Mouse (Mus musculus) erythroblast, embryonic 14.5 days (primary cell): ENCODE results near the gene Fgfr2. TPM values are rescaled to one million over a fixed set of nuclear protein-coding genes. Genes with fewer than 3 reads are reported as not detected.

Source experiments
- H3K27me3 ChIP-seq: 2 replicates; pipeline ENCODE4 v1.6.1; 2012; ENCODE audit warnings: inconsistent platforms; ENCODE audit not compliant: control insufficient read depth
- H3K36me3 ChIP-seq: 2 replicates; pipeline ENCODE4 v1.6.1; 2012; ENCODE audit warnings: mild to moderate bottlenecking, inconsistent platforms; ENCODE audit not compliant: control insufficient read depth
- H3K4me1 ChIP-seq: 2 replicates; pipeline ENCODE4 v1.6.1; 2012; ENCODE audit warnings: inconsistent platforms; ENCODE audit not compliant: control insufficient read depth
- H3K4me3 ChIP-seq: replicated peaks from 2 replicates; pipeline ENCODE3; 2012; ENCODE audit warnings: moderate library complexity, mild to moderate bottlenecking, inconsistent platforms
- H3K9me3 ChIP-seq: 2 replicates; pipeline ENCODE4 v1.6.1; 2012; ENCODE audit warnings: low read length, inconsistent platforms, mixed read lengths; ENCODE audit not compliant: control insufficient read depth
- GATA1 ChIP-seq: IDR thresholded peaks from 2 replicates; pipeline ENCODE4 v1.6.1; 2012; ENCODE audit warnings: low read length, inconsistent platforms, mixed read lengths
- TAL1 ChIP-seq: IDR thresholded peaks from 3 replicates; pipeline ENCODE4 v1.6.1; 2012; ENCODE audit warnings: low read length, inconsistent platforms, mixed read lengths
- polyA plus RNA-seq: library from polyadenylated mRNA; stranded (reverse); fragments of >175 nt; gene quantifications from 2 replicates; pipeline ENCODE4 v1.2.3, GENCODE M21; 2012

Gene Fgfr2
- polyA plus RNA-seq, 1 experiment, result not detected

DNA sequence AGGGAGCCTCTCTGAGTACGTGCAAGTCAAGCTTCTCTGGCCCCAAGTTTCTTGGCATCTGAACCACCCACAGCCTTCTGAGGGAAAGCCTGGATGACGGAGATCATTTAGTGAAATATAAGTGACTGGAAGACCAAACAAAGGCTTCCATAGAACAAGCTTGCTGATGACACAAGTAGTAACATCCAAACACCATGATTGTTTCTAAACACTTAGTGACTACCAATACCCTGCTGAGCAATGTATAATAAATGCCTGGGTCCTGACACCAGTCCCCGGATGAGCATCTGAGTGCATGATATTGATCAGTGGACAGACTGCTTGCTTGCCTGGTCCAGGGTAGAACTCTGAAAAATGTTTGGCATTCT is 2284.5 kb downstream of the Fgfr2 start:
- Histone ChIP-seq H3K36me3 (no peaks in the 10 kb centered on the region), H3K9me3 (no peaks in the 10 kb centered on the region), H3K4me1 (no peaks in the 10 kb centered on the region), H3K27me3 (no peaks in the 10 kb centered on the region), H3K4me3 (no peak overlapping the region)
- TF ChIP-seq GATA1 (no peak), TAL1 (no peak)

DNA sequence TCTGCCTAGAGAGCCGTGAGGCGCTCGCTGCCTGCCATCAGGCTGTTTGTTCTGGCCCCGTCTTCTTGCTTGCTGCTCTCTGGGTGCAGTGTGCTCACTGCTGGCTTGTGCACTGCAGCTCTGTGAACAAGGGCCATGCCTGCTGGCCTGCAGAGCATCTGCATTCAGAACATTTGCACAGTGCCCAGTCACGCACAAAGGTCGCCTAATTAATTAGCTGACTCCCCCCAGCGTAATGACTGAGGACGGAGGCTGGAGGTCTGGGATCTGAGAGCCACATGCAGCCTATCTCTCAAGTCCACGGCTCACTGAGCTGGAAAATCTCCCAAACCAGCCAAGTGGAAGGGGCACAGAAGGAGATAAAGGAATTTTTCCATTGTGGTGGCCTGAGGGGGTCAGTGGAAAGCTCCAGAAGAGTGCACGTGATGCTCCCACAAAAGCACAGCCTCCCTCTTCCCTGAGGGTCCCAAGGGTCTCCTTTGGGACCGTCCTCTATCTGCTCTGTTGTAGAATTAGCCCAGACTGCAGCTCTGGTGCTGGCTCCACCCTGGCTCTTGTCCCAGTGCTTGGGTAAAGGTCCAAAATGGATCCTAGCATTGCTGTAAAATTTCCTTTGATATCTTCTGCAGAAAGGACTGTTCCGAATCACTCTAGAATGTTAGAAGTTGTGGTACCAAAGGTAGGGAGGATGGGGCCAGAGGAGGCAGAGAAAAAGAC is 2285.1 kb downstream of the Fgfr2 start:
- H3K4me3 ChIP-seq, result no peak overlapping the region
- H3K27me3 ChIP-seq, result no peaks in the 10 kb centered on the region
- no peaks in the 10 kb centered on the region for H3K4me1 ChIP-seq
- TF ChIP-seq GATA1 (no peak), TAL1 (no peak)
- no peaks in the 10 kb centered on the region for H3K36me3 ChIP-seq
- H3K9me3 ChIP-seq, result no peaks in the 10 kb centered on the region

DNA sequence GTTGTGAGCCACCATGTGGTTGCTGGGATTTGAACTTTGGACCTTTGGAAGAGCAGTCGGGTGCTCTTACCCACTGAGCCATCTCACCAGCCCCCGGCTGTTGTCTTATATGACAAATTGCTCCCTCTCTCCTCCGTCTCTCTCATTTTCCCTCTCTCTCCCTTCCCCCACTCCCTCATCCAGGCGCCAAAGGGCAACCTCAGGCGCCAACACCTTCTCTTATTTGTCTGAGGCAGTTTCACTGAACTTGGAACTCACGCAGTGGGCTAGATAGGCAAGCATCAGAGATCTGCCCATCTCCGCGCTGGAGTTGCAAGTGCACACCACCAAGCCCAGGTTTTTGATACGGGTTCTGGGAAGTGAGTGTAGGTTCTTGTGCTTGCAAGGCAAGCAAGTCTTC is 2287.1 kb downstream of the Fgfr2 start:
- Histone ChIP-seq H3K9me3 (no peaks in the 10 kb centered on the region), H3K27me3 (no peaks in the 10 kb centered on the region), H3K4me1 (no peaks in the 10 kb centered on the region), H3K4me3 (no peak overlapping the region), H3K36me3 (no peaks in the 10 kb centered on the region)
- TF ChIP-seq GATA1, result no peak
- TF ChIP-seq TAL1, result no peak

DNA sequence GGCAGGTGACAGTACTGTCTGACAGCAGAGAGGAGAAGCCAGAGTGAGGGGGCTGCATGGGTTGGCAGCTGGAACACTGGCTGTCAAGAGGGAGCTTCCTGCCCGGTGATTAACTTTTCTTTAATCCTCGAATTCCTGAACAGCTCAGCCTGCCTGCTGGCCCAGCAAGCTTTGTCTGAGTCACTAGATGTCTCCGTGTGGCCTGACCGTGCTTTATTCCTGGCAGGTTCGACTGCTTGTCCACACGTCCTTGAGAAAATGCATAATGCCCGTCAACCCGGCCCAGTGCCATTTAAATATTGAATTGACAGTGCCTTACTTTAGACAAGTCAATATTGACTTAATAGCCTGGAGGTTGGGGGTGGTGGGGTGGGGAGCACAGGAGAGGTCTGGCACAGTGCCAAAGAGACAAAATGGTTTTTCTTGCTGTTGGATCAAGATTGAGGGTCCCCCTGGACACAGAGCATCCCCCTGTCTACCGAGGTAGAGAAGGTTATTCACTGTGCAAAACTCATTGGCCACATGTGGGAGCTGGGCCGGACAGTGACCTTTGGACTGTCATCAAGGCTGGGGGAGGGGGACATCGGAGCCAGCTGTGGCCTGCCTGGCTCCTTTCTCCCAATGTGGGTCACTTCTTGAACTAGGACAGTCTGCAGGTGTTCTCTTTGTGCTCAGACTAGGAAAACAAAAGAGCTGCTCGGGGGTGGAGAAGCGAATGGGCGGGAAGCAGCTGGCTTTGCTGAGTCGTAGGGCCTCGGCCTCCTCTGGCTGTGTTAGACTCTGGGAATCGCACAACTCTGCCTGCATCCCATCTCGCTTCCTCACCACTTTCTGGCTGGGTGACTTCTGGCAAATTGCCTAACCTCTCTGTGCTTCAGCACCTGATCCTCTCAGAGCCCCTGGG is 2287.9 kb downstream of the Fgfr2 start:
- no peak overlapping the region for H3K4me3 ChIP-seq
- TF ChIP-seq GATA1 (no peak), TAL1 (no peak)
- H3K36me3 ChIP-seq, result no peaks in the 10 kb centered on the region
- no peaks in the 10 kb centered on the region for H3K27me3 ChIP-seq
- no peaks in the 10 kb centered on the region for H3K4me1 ChIP-seq
- no peaks in the 10 kb centered on the region for H3K9me3 ChIP-seq

DNA sequence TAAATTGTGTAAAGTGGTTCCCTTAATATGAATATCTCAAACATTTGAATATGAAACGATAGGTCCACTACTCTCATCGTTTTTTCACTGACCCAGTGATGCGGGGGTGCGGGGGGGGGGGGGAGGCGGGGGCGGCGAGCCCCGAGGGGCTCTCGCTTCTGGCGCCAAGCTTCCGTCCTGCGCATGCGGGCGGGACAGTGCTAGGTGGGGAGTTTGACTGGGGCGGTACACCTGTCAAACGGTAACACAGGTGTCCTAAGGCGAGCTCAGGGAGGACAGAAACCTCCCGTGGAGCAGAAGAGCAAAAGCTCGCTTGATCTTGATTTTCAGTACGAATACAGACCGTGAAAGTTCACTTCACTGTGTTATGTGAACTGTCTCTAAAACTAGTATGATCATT is 2288.9 kb downstream of the Fgfr2 start:
- Histone ChIP-seq H3K4me1 (no peaks in the 10 kb centered on the region), H3K27me3 (no peaks in the 10 kb centered on the region), H3K4me3 (no peak overlapping the region), H3K36me3 (no peaks in the 10 kb centered on the region), H3K9me3 (no peaks in the 10 kb centered on the region)
- no peak for TF ChIP-seq TAL1
- TF ChIP-seq GATA1, result no peak

DNA sequence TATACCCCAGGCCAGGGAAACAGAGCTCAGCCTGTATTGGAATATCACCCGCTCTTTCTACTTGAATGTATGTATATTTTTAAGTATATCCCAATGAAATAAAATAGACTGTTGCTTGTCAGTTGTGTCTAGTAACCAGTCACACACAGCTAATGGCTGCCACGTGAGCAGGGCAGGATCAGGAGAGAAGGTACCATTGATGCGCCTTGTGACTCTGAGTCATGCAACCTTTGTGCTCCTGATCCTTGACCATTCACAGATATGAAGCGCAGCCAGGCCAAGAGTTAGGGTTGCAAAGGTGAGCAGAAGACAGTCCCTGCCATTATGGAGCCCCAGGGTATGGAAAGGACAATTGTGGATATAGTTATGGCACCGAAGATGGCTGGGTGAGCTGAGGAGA is 2291.6 kb downstream of the Fgfr2 start:
- Histone ChIP-seq H3K27me3 (no peaks in the 10 kb centered on the region), H3K4me3 (no peak overlapping the region), H3K36me3 (no peaks in the 10 kb centered on the region), H3K9me3 (no peaks in the 10 kb centered on the region), H3K4me1 (no peaks in the 10 kb centered on the region)
- no peak for TF ChIP-seq GATA1
- TF ChIP-seq TAL1, result no peak

DNA sequence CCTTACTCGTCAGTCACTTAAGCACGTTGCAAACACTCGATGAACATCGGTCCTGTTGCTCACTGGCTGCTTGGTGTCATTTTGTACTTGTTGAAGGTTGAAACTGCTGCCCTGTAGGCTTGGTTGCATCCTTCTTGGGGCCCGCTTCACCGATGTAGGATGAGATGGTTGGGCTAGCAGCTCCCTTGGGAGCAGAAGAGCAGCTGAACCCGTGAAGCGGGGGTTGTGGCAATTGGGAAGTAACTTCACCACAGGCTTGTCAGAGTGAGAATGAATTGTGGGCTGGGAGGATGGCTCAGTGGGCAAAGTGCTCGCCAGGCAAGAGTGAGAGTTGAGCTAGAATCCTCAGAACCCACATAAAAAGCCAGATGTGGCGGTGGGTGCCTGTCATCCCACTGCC is 2294.7 kb downstream of the Fgfr2 start:
- no peaks in the 10 kb centered on the region for H3K27me3 ChIP-seq
- no peaks in the 10 kb centered on the region for H3K9me3 ChIP-seq

DNA sequence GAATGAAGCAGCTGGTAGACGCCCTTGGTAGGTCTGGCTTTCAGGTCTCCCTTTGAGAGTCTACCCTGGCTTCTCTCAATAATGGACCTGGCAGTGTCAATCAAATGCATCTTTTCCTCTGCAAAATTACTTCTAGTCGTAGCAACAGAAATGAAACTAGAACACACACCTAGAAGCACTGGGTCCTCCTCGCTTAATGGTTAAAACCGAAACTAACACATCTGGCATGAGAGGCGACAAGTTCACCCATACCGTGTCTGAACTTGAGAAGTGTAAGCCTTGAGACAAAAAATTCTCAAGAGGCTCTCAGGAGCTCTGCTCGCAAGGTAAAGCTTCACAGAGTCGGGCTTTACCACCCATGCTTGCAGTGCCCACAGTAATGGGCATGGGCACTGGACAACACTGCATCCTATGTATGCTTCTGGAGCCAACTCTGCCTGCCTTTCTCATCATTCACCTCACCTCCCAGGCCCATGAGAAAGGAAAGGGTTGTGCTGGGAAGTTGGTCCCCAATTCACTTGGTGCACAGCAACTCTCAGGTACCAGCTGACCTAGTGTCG is 2295.2 kb downstream of the Fgfr2 start:
- no peaks in the 10 kb centered on the region for H3K9me3 ChIP-seq
- no peaks in the 10 kb centered on the region for H3K4me1 ChIP-seq
- no peaks in the 10 kb centered on the region for H3K27me3 ChIP-seq
- no peak for TF ChIP-seq GATA1
- no peak for TF ChIP-seq TAL1
- H3K4me3 ChIP-seq, result no peak overlapping the region
- H3K36me3 ChIP-seq, result no peaks in the 10 kb centered on the region

More for the DNA sequence above, 2294.7 kb downstream of the Fgfr2 start:
- Histone ChIP-seq H3K4me3 (no peak overlapping the region), H3K36me3 (no peaks in the 10 kb centered on the region), H3K4me1 (no peaks in the 10 kb centered on the region)
- TF ChIP-seq TAL1, result no peak
- TF ChIP-seq GATA1, result no peak

DNA sequence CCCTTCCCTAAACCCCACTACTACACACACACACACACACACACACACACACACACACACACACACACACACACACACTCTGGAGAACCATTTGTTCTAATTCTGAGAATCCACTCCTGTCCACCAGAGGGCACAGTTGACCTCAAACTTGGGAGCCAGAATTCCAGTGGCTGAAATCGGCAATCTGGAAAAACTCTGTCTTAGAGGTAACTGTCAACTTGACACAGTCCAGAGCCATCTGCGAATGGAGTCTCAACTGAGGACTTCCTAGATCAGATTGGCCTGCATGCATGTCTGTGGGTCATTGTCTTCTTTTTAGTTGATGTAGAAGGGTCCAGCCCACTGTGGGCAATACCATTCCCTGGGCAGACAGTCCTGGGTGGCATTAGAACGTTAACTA is 2295.7 kb downstream of the Fgfr2 start:
- no peak for TF ChIP-seq TAL1
- TF ChIP-seq GATA1, result no peak
- Histone ChIP-seq H3K36me3 (no peaks in the 10 kb centered on the region), H3K9me3 (no peaks in the 10 kb centered on the region)

More for the DNA sequence above, 2295.7 kb downstream of the Fgfr2 start:
- H3K4me1 ChIP-seq, result no peaks in the 10 kb centered on the region
- H3K4me3 ChIP-seq, result no peak overlapping the region
- H3K27me3 ChIP-seq, result no peaks in the 10 kb centered on the region
